Mouse (Mus musculus) NIH3T3 (cell line): ENCODE data around the gene Cxcl14.

ENCODE experiments used
- DNase-seq: peaks from one replicate; pipeline ENCODE4 v3.0.0-alpha.2; 2012; ENCODE audit warnings: low read depth

Gene Cxcl14

DNA sequence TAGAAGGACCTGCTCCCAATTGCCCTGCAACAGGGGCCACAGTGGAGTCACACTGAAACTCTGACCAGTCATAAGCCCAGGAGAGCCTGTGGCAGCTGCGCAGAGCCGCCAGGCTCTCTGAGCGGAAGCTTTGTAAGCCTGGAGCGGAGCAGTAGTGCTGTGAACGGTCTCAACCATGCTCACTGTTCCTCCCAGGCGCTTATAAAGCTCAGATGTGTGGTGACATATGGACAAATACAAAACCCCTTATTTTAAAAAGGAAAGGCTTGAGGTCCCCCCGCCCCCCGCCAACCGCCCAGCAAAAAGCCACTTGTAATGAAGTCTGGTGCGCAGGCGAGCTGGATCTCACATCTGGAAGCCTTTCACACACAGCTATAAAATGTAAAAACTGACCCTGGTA, 7.1 kb downstream of the Cxcl14 start:
- no peak for DNase-seq

DNA sequence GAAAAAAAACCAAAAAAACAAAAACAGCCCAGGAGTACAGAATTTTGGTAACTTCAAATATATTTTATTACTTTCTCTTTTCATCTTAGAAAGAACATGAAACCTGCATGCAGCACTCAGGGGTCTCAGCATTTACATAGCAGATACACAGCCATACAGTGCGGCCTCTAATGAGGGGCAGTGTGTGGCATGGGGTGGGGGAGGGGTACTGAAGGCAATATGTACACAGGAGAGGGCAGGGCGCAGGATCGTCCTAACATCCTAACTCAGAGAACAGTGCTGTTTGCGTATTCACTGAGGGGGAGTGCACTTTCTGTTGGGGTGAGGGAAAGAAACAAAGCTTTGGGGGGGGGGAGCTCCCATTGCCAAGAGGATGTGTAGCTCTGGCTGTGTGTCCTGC, 7.8 kb downstream of the Cxcl14 start:
- no peak for DNase-seq

DNA sequence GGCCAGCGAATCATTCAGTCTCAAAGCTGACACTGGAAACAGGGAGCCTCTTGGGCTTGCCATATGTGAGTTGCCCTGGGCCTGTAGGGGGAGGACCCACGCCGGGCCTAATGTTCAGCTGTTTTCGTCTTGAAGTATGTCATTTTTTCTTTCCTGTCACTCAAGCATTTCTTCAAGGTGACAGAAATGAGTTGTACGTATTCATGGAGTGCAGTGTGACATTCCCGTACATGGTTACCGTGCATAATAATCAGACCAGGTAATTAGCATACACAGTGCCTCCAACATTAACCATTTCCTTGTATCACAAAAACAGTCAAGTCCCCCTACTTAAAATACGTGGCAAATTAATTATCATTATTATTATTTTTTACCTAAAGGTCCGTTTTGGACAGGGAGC, 9.3 kb downstream of the Cxcl14 start:
- DNase-seq, result no peak

DNA sequence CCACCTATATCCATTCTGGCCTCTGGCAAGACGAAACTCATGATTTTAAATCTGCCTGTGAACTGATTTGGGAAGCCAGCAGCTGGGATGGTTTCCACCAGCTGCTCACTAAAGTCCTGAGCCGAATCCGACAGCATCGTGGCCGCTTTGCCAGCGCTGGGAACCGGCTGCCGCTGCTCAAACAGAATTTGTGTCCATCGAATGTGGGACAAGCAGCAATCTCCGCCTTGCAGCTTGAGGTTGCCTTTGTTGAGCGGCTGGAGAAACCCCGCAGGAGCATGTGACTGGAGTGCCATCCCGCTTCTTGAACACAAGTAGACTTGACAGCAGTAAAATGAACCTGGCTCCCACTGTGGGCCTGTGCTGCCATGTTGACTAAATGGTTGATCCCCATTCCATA, 13.0 kb downstream of the Cxcl14 start:
- DNase-seq, result no peak

DNA sequence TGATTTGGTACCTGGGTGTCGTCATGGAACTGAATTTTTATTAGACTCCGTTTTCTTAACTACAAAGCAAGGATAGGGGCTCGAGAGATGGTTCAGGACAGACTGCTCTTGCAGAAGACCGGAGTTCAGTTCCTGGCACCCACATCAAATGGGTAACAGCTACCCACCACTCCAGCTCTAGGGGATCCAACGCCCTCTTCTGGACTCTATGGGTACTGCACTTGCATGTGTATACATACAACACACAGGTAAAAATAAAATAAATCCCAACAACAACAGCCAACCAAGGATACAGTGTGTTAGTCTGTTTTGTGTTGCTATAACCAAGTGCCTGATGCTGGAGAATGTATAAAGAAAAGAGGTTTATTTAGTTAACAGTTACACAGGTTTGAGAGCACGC, 16.0 kb downstream of the Cxcl14 start:
- DNase-seq, result peak; percentile 3

DNA sequence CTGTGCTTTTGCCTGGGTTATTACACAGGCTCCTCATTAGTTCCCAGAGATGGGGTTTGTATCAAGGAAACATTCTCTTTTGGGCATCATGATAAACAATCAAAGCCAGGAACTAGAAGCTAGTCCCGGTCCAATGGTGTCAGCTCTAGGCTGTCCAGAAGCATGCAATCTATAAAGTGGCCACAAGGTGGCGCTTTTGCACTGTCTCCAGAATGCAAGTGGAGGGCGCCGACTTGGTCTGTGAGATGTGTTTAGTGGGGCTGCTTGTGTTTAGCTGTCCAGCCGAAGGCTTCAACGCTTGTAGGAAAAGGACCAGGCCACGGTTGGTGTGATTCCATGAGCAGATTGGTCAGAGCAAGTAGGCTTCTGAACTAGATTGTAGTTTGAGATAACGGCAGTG, 16.9 kb downstream of the Cxcl14 start:
- DNase-seq, result peak; percentile 83

DNA sequence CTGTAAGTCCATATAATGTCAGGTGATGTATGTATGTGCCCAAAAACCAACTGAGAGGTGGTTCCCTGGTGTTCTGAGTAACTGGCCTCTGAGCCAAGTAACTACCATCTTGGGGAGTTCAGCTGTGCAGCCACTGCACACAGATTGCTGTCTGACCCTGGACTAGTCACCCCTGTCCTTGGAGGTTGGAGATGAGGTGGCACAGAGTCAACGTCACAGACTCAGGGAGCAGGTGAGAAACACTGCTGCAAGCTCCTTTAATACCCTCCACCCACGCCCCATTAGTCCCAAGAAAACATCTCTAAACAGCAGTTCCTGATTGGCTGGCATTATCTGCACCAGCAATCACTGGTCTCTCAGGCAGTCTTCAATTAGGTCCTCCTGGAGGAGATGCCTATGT, 21.2 kb downstream of the Cxcl14 start:
- DNase-seq, result no peak

DNA sequence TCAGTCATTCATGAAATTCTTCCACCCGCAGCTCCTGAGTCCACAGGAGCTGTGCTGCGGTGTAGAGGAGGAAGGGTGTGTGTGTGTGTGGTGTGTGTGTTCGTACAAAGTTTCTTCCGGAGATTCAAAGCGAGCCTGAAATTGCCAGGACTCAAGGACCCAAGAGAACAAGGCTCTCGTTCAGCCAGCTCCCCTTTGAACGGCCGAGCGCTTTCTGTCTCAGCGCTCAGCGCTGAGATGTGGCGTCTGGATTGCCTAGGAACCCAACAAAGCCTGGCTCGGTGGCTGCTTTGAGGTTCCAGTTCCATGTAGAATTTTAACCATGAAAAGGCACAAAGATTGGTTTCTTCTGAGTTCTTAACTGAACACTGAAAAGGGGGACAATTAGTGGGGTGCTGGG, 26.2 kb downstream of the Cxcl14 start:
- no peak for DNase-seq

DNA sequence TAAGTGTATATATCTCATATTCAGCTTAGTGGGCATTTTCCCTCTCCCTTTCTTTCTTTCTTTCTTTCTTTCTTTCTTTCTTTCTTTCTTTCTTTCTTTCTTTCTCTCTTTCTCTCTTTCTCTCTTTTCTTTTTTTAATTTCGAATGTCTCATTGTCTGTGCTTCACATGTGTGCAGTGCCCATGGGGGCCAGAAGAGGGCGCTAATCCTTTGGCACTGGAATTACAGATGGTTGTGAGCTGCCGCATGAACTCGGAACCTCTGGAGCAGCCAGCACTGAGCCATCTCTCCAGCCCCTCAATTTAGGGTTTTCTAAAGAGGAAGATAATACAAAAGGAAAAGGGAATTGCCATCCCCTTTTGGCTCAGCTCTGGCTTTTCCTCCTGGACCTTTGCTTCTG, 29.0 kb downstream of the Cxcl14 start:
- DNase-seq, result no peak

DNA sequence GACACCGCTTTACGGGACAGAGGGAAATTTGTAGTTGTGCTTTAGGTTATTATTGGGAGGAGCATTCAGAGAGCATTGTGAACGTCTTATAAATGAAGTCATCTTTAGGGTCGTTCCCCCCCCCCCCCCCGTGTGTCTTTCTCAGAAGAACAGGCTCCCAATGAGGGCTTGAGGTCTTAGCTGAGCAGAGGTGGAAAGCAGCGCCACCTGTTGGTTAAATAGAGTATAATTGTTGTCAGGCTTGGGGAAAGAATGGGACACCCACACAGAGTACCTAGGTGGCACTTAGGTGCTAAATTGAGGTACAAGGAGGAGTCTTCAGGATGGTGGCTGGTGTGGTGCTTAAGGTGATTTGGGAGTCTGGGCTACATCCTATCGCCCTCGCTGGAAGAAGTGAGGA, 29.9 kb downstream of the Cxcl14 start:
- DNase-seq, result no peak

DNA sequence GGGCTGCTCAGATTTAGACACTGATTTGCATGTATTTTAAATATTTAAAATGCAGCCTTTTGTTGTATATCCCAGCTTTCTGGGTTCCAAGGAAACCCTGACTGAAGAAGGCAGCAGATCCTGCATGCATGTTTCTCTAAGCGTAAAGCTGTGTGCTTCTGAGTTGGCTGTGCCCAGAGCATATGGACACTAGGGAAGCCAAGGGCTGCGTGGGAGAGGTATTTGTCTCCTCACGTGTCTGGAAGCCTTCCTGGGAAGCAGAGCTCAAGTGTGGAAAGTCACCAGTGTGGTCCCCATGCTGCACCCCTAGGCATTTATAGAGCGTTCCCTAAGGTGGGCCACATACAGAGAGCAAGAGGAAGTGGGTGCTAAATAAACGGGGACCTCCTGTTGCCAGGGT, 30.7 kb downstream of the Cxcl14 start:
- DNase-seq, result no peak

DNA sequence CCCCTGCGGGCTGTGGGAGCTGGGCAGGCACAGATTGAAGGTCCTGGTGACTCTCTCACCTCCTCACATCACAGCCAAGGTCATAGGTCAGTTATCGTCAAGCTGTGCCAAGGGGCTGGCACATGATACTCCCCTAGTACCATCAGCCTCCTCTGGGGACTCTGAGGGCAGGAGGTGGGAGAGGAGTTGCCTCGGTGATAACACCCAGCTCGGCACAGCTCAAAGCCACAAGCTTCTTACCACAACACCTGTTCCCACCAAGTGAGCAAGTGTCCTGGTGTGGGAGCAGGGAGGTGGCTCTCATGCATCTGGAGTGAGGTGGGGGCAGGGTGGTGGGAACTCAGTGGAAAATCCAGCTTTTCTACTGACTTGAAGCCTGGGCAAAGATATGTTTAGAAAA, 34.1 kb downstream of the Cxcl14 start:
- DNase-seq, result no peak

DNA sequence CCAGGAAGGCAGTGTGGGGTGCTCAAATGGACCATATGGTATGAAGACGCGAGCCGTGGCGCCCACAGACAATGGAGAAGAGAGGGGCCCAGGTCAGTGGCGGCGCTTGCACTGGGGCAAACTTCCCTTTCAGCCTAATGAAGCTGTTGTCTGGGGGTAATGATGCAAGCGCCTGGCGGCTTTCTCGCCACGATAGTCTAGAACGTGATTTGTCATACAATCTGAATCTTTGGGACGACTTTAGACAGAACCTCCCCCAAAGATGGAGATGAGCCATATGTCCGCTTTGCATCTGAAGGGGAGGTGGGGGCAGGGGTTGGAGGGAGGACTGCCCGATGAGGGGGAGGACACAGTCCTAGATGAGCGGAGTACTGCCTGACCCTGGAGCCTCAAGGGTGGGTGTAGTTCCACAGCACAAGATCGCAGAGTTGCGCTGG, 36.0 kb downstream of the Cxcl14 start:
- DNase-seq, result no peak

DNA sequence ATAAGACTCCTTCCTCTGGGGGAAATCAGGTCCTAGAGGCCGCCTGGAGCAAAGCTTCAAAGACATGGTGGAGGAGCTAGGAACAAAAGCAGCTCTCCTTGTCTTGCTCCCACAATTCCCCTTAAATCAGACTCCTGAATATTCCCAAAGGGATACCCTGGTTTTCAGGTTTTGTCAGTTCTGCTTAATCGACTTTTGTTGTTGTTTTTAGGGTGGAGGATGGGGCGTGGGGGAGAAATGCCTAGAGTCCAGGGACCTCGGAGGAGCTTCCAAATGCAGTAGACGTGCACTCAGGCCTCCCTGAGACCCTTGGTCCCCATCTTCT, 36.5 kb downstream of the Cxcl14 start:
- no peak for DNase-seq

DNA sequence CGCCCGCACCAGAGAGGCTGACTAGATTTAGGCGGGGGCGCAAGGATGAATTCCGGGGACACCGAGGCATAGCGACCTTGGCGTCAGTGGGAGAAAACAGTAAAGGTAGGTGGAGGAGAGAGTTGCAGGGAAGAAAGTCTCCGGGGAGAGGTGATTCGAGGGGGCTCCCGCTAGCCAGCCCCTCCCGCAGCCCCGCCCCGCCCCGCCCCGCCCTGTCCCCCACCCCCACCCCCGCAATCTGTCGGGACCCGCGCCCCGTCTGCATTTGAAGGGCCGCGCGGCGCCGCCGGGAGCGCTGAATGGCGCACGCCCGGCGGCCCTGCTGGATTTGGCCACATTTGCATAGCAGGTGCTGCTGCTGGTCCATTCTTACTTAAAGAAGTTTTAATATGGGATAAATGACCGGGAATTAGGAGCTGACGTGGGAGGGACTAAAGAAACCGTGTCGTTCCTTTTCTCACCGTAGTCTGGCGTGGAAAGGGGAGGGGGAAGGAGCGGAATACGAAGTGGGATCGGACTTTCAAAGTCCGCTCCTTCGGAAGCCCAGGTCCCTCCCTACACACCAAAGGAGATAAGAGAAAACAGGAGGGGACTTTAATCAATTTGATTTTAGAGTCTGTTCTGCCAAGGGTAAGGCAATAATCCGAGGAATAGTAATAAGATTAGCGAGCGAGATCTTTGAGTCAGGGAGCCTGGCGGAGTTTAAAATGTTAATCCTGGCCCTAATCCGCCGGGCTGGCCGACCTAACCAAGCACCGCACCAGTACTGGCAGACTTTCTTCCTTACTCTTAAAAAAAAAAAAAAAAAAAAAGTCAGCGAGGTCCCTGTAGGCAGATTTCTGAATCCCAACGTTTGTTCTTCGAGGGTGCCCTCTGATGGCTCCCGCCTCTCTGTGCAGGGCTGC, 37.1 kb downstream of the Cxcl14 start:
- no peak for DNase-seq

DNA sequence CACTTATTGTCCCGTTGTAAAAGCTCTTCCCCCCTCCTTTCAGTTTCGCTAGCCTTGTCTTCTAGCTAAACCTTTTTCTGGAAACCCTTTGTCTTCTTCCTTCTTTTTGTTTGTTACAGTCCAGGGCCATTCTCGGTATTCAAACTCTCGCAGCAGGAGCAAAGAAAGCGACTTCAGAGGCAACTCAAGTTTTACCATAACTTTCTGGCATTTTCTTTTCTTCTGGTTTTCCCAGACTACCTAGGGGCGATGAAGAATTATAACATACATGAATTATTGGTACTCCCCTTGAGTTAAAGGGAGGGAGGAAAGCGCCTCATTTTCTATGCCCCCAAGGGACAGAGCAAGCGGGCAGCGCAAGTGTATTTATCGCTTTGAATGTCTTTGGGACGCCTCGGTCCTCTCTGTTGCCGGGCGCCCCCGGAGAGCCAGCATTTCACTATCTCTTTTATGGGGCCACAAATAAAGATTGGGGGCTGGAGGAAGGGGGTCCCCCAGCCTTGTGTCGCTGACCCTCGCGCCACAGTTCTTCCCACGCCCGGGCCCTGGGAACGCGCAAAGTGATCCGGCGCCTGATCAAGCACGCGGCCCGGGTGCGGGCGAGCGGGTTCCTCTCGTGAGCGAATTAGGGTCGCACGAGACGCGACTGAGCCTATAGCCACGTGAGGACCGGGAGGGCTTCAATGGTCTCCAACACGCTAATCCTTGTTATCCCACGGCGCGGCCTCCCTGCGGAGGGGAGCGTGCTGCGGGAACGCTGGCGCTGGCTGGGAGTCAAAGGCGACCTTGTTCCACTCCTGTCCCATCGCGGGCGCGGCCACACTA, 37.9 kb downstream of the Cxcl14 start:
- DNase-seq, result no peak

DNA sequence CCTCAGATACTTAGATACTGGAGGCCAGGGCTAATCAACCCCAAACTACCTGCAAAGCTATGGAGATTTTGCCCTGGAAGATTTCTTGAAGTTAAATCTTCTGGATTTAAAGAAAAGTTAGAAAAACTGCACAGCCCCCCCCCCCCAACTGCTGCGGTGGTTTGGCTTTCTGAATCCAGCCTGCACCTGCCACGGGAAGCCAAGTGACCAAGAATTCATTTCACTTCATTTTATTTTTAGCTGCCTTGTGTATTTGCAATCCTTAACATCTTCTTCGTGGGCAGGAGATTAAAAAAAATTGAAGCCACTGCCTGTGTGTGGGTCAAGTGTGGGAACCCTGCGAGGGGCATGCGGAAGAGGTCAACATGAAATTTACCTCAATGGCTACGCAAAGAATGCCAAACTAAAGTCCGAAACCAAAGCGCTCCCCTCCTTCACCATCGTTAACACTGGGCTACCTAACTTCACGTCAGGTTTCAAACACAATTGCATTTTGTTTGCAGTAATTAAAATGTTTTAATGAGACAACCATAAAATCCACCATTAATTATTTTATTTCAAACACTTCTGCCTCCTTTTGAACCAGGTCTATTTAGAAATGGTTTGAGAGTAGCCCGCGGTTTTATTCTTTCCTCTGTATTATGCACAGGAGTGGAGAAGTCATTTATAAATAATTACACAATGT, 38.7 kb downstream of the Cxcl14 start:
- no peak for DNase-seq

DNA sequence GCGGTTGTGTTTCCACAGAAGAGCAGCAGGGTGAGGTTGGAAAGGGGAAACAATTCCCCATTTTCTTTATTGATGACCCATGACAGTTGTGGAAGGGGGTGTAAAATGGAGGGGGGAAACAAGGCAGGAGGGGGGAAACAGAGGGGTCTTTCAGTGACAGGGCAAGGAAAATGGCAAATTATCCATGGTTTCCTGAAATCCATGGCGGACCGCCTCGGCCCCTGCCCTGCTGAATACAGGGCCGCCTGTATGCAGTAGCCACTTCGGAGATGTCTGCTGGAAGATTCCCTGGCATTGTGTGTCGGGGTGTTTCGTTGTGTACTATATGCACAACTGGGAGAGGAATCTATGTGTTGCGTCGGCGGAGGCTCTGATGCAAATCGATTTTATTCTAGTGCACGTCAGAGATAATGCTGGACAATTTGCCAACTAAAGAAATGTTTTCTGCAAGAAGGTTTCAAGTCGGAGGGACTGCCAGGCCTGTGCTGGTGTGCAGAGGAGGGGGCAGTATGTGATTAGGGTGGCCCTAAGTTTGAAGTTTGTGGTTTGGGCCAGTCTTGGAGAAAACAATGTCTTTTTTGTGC, 39.5 kb downstream of the Cxcl14 start:
- DNase-seq, result no peak

DNA sequence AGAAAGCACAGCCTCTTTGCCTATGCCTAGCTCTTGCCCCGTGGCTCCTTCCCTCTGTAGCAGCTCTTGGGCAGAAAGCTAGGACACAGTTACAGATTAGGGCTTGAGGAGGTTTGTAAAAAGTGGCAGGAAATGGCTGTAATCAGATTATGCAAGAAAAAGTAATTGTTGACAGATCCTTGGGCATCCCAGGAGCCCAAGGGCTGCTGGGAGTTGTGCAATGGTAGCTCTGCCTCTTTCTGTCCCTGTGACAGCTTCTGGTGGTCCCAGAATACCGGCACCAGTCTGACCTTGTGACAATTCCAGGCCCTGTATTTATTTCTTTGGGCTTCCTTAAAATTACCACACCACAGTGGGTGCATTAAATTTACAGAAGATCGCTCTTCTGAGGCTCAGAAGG, 43.0 kb downstream of the Cxcl14 start:
- DNase-seq, result no peak

DNA sequence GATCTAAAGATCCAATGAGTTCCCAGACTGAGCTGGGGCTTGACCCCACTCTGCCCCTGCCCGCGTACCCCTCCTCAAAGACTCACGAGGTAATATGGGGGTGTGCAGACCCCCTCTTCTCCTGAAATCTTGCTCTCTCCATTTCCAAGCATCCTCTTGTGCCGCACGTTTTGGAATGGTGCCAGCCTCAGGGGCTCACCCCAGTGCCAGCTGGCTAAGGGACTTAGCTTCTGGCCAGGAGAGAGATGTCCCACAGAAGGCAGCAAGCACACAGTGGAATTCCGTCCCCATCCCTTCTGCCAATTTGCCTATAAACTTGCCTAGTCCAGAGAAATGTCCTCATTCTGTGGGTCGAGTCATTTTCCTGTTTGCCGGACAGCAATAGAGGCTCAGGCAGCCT, 43.6 kb downstream of the Cxcl14 start:
- no peak for DNase-seq

DNA sequence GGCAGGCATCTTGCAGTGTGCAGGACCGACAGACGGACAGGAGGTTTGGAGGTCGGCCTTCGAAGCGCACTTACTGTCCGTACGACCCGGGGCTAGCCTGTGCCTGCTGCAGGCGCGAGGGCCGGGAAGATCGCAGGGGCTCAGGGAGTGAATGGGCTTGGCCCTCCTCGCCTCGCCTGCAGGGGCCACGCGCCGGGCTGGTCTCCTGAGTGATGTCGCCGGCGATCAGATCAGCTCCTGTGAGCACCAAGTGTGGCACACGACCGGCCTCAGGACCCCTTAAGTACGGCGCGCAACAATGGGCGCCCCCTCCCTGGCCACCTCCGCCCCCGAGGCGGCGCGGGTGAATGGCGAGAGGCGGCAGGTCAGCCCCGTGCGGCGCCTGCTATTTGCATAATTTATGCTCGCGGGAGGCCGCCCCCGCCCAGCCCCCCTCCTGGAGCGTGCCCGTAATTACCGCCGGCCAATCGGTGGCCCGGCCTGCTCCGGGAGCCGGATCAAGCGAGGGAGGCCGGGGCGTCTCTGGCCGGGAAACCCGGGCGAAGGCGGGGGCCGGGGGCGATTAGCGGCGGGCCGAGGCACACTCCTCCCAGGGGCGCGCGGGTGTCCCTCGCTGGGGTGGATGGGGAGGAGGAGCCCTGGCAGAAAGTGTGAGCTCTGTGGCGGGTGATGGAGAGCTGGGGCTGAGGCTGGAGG, 44.3 kb downstream of the Cxcl14 start, which contains the start of gene Neurog1:
Gene Neurog1 (minus strand): TSS at position 240 of the 696 bp plus-strand sequence.
- no peak for DNase-seq
